ENCODE assay signal across 7 mouse cellular contexts in genomic region chr4:109405415-109405814, GRCm38 (mm10). TPM values are rescaled to one million over a fixed set of nuclear protein-coding genes. Genes with fewer than 3 reads are reported as not detected.
DNase-seq lines count a peak whose midpoint lies in the region; ATAC-seq lines count a peak whose summit lies in the region.

No protein-coding gene starts in this region.

- 62% methylated on average over 8 of the region's 8 CpGs for WGBS in lung, embryonic 16.5 days
- WGBS in forebrain, embryonic 14.5 days, result 53% methylated on average over 8 of the region's 8 CpGs
- 66% methylated on average over 8 of the region's 8 CpGs for WGBS in limb, embryonic 13.5 days
- WGBS in stomach, embryonic 15.5 days, result 59% methylated on average over 8 of the region's 8 CpGs

- no peaks in the 10 kb centered on the region for H3K27me3 ChIP-seq in lung, embryonic 16.5 days (ENCODE audit: control insufficient read depth, insufficient read depth, low read depth, low read length)
- no peaks in the 10 kb centered on the region for H3K27me3 ChIP-seq in forebrain, embryonic 14.5 days (replicated peaks; ENCODE audit: control insufficient read depth, insufficient read depth, low read length)
- H3K27me3 ChIP-seq in limb, embryonic 13.5 days, result no peaks in the 10 kb centered on the region
- no peaks in the 10 kb centered on the region for H3K27me3 ChIP-seq in stomach, embryonic 15.5 days (replicated peaks)

- H3K9ac ChIP-seq in lung, embryonic 16.5 days (ENCODE audit: low read length), result no peak overlapping the region
- no peak overlapping the region for H3K9ac ChIP-seq in forebrain, embryonic 14.5 days (ENCODE audit: low read length)
- no peak overlapping the region for H3K9ac ChIP-seq in limb, embryonic 13.5 days
- H3K9ac ChIP-seq in stomach, embryonic 15.5 days, result no peak overlapping the region

- H3K4me3 ChIP-seq in lung, embryonic 16.5 days (ENCODE audit: low read length), result no peak overlapping the region
- H3K4me3 ChIP-seq in forebrain, embryonic 14.5 days (ENCODE audit: low read depth, low read length), result no peak overlapping the region
- no peak overlapping the region for H3K4me3 ChIP-seq in limb, embryonic 13.5 days
- H3K4me3 ChIP-seq in stomach, embryonic 15.5 days (replicated peaks), result peak overlapping the region; percentile 66

- no peak for ATAC-seq in lung, embryonic 16.5 days (ENCODE audit: low read depth)
- peak; percentile 54; the same call in 1 of the 2 replicates for ATAC-seq in forebrain, embryonic 14.5 days
- no peak for ATAC-seq in limb, embryonic 13.5 days (ENCODE audit: low FRiP score, low read depth)
- ATAC-seq in stomach, embryonic 15.5 days (ENCODE audit: insufficient read depth, low FRiP score, low read depth), result no peak
- ATAC-seq in frontal cortex, adult (ENCODE audit: low TSS enrichment), result no peak

- no peak overlapping the region for H3K4me2 ChIP-seq in lung, embryonic 16.5 days (ENCODE audit: low read depth, low read length)
- H3K4me2 ChIP-seq in forebrain, embryonic 14.5 days (ENCODE audit: low read length), result peak overlapping the region; percentile 89; the same call in 1 of the 2 replicates
- peak overlapping the region; percentile 95; the same call in 1 of the 2 replicates for H3K4me2 ChIP-seq in limb, embryonic 13.5 days (replicated peaks)
- peak overlapping the region; percentile 37 for H3K4me2 ChIP-seq in stomach, embryonic 15.5 days

- H3K36me3 ChIP-seq in lung, embryonic 16.5 days (ENCODE audit: control insufficient read depth, insufficient read depth, low read length), result no peaks in the 10 kb centered on the region
- no peaks in the 10 kb centered on the region for H3K36me3 ChIP-seq in forebrain, embryonic 14.5 days (ENCODE audit: control insufficient read depth, insufficient read depth, low read length)
- H3K36me3 ChIP-seq in limb, embryonic 13.5 days, result no peaks in the 10 kb centered on the region
- no peaks in the 10 kb centered on the region for H3K36me3 ChIP-seq in stomach, embryonic 15.5 days

- peaks cover 16% of the 10 kb centered on the region for H3K4me1 ChIP-seq in lung, embryonic 16.5 days (replicated peaks; ENCODE audit: control insufficient read depth, insufficient read depth, low read length)
- H3K4me1 ChIP-seq in forebrain, embryonic 14.5 days (ENCODE audit: control insufficient read depth, insufficient read depth, low read length), result peaks cover 7% of the 10 kb centered on the region
- peaks cover 33% of the 10 kb centered on the region for H3K4me1 ChIP-seq in limb, embryonic 13.5 days
- peaks cover 11% of the 10 kb centered on the region for H3K4me1 ChIP-seq in stomach, embryonic 15.5 days

- DNase-seq in lung, postnatal 25 days (ENCODE audit: low spot score), result no peak
- DNase-seq in forebrain, embryonic 14.5 days (ENCODE audit: low spot score), result peak; percentile 40
- no peak for DNase-seq in right cerebral cortex, postnatal 36 days (ENCODE audit: low spot score in 2 of 2)

- H3K27ac ChIP-seq in lung, embryonic 16.5 days (ENCODE audit: low read length), result peak overlapping the region; percentile 3
- H3K27ac ChIP-seq in forebrain, embryonic 14.5 days (ENCODE audit: low read depth, low read length), result no peak overlapping the region
- no peak overlapping the region for H3K27ac ChIP-seq in limb, embryonic 13.5 days
- peak overlapping the region; percentile 72 for H3K27ac ChIP-seq in stomach, embryonic 15.5 days

- no peaks in the 10 kb centered on the region for H3K9me3 ChIP-seq in lung, embryonic 16.5 days (ENCODE audit: control insufficient read depth, low read length)
- no peaks in the 10 kb centered on the region for H3K9me3 ChIP-seq in forebrain, embryonic 14.5 days (replicated peaks; ENCODE audit: control insufficient read depth, low read length)
- H3K9me3 ChIP-seq in limb, embryonic 13.5 days, result no peaks in the 10 kb centered on the region
- no peaks in the 10 kb centered on the region for H3K9me3 ChIP-seq in stomach, embryonic 15.5 days

RNA-seq across cellular contexts. Expression of gene Ttc39a, which starts 1.0 kb away (rescaled TPM):
- 7.3 and 7.8 TPM in 2 replicates for polyA plus RNA-seq in lung, embryonic 16.5 days (2015; fragmentation: Nextera tagmentation; extraction: Ambion mirVana)
- polyA plus RNA-seq in forebrain, embryonic 14.5 days (2014; fragmentation: Nextera tagmentation; extraction: Ambion mirVana), result 0.54 and 1.0 TPM in 2 replicates
- polyA plus RNA-seq in limb, embryonic 13.5 days (2015; fragmentation: Nextera tagmentation; extraction: Ambion mirVana), result 4.6 and 4.8 TPM in 2 replicates
- polyA plus RNA-seq in stomach, embryonic 15.5 days (2015; fragmentation: Nextera tagmentation; extraction: Ambion mirVana), result 21.3 and 30.0 TPM in 2 replicates

Comparison
In these comparisons a context has a peak if more than half of its experiments do, and no peak if none do; other contexts are left out.
1. H3K27ac ChIP-seq: peak in lung, embryonic 16.5 days (single experiment) and stomach, embryonic 15.5 days (single experiment); none in forebrain, embryonic 14.5 days (single experiment) and limb, embryonic 13.5 days (single experiment).